In genomic region chr8:119571135-119571534, GRCm38 (mm10) we compare ENCODE assay signal across 27 mouse cellular contexts. TPM values are rescaled to one million over a fixed set of nuclear protein-coding genes. Genes with fewer than 3 reads are reported as not detected.
A peak's percentile ranks its signal among the peaks of the same experiment; 100 is the strongest.
DNase-seq lines count a peak whose midpoint lies in the region; ATAC-seq and TF ChIP-seq lines count a peak whose summit lies in the region.
"Had no signal": no experiment of that assay in that cellular context is flagged by ENCODE, and none has a peak within 500 bp of the region (broad histone marks: within the 10 kb centered on the region; RNA-seq: fewer than 3 reads in every experiment).

No protein-coding gene starts in this region.

- peak; percentile 37 for DNase-seq in 416B (ENCODE audit: low read depth)
- DNase-seq in MEL (ENCODE audit: low read depth, low spot score): peak; percentile 47
- DNase-seq in right cerebral cortex, adult 2 months (ENCODE audit: low spot score in 2 of 2): no peak
- DNase-seq: B cell, adult 2 months; cerebellum, adult 11 months; cerebellum, adult 8-10 months; cerebellum, postnatal 14 days; forebrain, postnatal 0 days; gastrocnemius, postnatal 14 days; heart, adult 2 months; heart, postnatal 14 days had no signal

- TF ChIP-seq EP300 in MEL (IDR thresholded peaks at IDR 0.05; ENCODE audit: low read depth in 1 of 2, low read length in 2 of 2): 0 out of 4 replicates have a peak, but pooled peaks of 1 of the 2 experiments have one; percentile 9

- no peak for TF ChIP-seq CTCF in MEL (IDR thresholded peaks at IDR 0.05 in 2 of 3, conservative IDR thresholded peaks at IDR 0.05 in 1 of 3; ENCODE audit: control insufficient read depth in 1 of 3, insufficient read depth in 1 of 3, low read depth in 2 of 3, low read length in 3 of 3, poor library complexity in 1 of 3, severe bottlenecking in 1 of 3)

- H3K4me3 ChIP-seq in megakaryocyte, embryonic 14.5 days (replicated peaks): peak overlapping the region; percentile 86
- no peak overlapping the region for H3K4me3 ChIP-seq in MEL (ENCODE audit: control insufficient read depth in 1 of 2, insufficient read depth in 1 of 2, low read depth in 2 of 2, low read length in 2 of 2)
- H3K4me3 ChIP-seq: forebrain, embryonic 13.5 days; heart, adult 2 months; heart, embryonic 15.5 days; hindbrain, embryonic 13.5 days had no signal

- H3K27ac ChIP-seq in MEL (ENCODE audit: control insufficient read depth, low read depth, low read length): no peak overlapping the region
- H3K27ac ChIP-seq: forebrain, embryonic 13.5 days; heart, adult 2 months; heart, embryonic 15.5 days; hindbrain, embryonic 13.5 days; hindbrain, postnatal 0 days had no signal

- H3K36me3 ChIP-seq in megakaryocyte, embryonic 14.5 days (replicated peaks; ENCODE audit: low read length): peaks cover 48% of the 10 kb centered on the region
- peaks cover 0 to 7% of the 10 kb centered on the region in 2 experiments; a peak in 3 of 4 replicates for H3K36me3 ChIP-seq in MEL (ENCODE audit: control insufficient read depth in 1 of 2, insufficient read depth in 2 of 2, low read length in 2 of 2)

- no peak for ATAC-seq in megakaryocyte, adult 5-6 weeks (ENCODE audit: poor library complexity, severe bottlenecking)
- peak; percentile 66 for ATAC-seq in megakaryocyte-erythroid progenitor cell, adult 5-6 weeks (replicated peaks; ENCODE audit: low FRiP score, low TSS enrichment, poor library complexity, severe bottlenecking)
- ATAC-seq: activated CD4-positive, CD25-positive, alpha-beta regulatory T cell, adult 4 months; CD4-positive, CD25-positive, alpha-beta regulatory T cell, adult 4 months; forebrain, embryonic 13.5 days; forebrain, postnatal 0 days; hindbrain, postnatal 0 days; Patski had no signal

- no peaks in the 10 kb centered on the region for H3K9me3 ChIP-seq in megakaryocyte, embryonic 14.5 days
- H3K9me3 ChIP-seq in MEL (replicated peaks; ENCODE audit: insufficient read depth, low read length): no peaks in the 10 kb centered on the region
- H3K9me3 ChIP-seq: forebrain, embryonic 13.5 days; G1E; heart, embryonic 15.5 days; hindbrain, embryonic 13.5 days had no signal

- peaks cover 23% of the 10 kb centered on the region for H3K79me2 ChIP-seq in MEL (ENCODE audit: control insufficient read depth, insufficient read depth, low read length, poor library complexity)

- H3K9ac ChIP-seq in MEL (ENCODE audit: control insufficient read depth, low read depth, low read length, poor library complexity, severe bottlenecking): no peak overlapping the region
- H3K9ac ChIP-seq: forebrain, postnatal 0 days; heart, embryonic 15.5 days; hindbrain, embryonic 13.5 days had no signal

- TF ChIP-seq POLR2A in MEL (IDR thresholded peaks at IDR 0.05; ENCODE audit: control insufficient read depth in 1 of 2, insufficient read depth in 1 of 2, low read depth in 1 of 2, low read length in 2 of 2, poor library complexity in 1 of 2): no peak

- H3K27me3 ChIP-seq in megakaryocyte, embryonic 14.5 days (replicated peaks): peaks cover 6% of the 10 kb centered on the region
- no peaks in the 10 kb centered on the region for H3K27me3 ChIP-seq in MEL (ENCODE audit: control insufficient read depth in 1 of 2, insufficient read depth in 2 of 2, low read length in 2 of 2)

- peaks cover 84% of the 10 kb centered on the region for H3K4me1 ChIP-seq in megakaryocyte, embryonic 14.5 days
- H3K4me1 ChIP-seq in MEL (ENCODE audit: control insufficient read depth in 1 of 2, insufficient read depth in 2 of 2, low read length in 2 of 2): peaks cover 7 to 15% of the 10 kb centered on the region in 2 experiments

- no peak for TF ChIP-seq RAD21 in MEL (IDR thresholded peaks at IDR 0.05; ENCODE audit: low read depth, low read length)

TF ChIP-seq in MEL, 35 proteins besides CTCF, POLR2A, EP300 and RAD21:
- no peak for TF ChIP-seq ZMIZ1 (IDR thresholded peaks at IDR 0.05; ENCODE audit: low read depth, low read length)
- TF ChIP-seq UBTF (IDR thresholded peaks at IDR 0.05; ENCODE audit: borderline replicate concordance, insufficient read depth, low read depth, low read length): no peak
- no peak for TF ChIP-seq NELFE (IDR thresholded peaks at IDR 0.05; ENCODE audit: low read depth, low read length)
- no peak for TF ChIP-seq TCF12 (IDR thresholded peaks at IDR 0.05; ENCODE audit: low read depth, low read length)
- TF ChIP-seq BHLHE40 (IDR thresholded peaks at IDR 0.05; ENCODE audit: borderline replicate concordance, low read depth, low read length): no peak
- no peak for TF ChIP-seq MEF2A (IDR thresholded peaks at IDR 0.05; ENCODE audit: extremely low read depth, insufficient replicate concordance, low read depth, low read length, poor library complexity, severe bottlenecking)
- no peak for TF ChIP-seq USF1 (IDR thresholded peaks at IDR 0.05; ENCODE audit: low read depth, low read length)
- TF ChIP-seq TAL1 (IDR thresholded peaks at IDR 0.05; ENCODE audit: low read length): peak; percentile 68

RNA-seq across cellular contexts. Expression of gene Hsdl1, which starts 3.8 kb away (rescaled TPM):
- polyA plus RNA-seq in megakaryocyte, embryonic 14.5 days (2012; ENCODE audit: insufficient read depth, low replicate concordance): 24.5 and 29.2 TPM in 2 replicates
- 9.1 and 11.5 TPM in 2 replicates for total RNA-seq in megakaryocyte, adult 5-6 weeks (2015)
- 32.3 and 40.9 TPM in 2 replicates for total RNA-seq in megakaryocyte, adult 5-6 weeks (2017)
- total RNA-seq in MEL (2012; rRNA removed): 32.3 and 37.1 TPM in 2 replicates
- polyA plus RNA-seq in MEL (2012; ENCODE audit: insufficient read depth in 1 of 2, insufficient read length in 2 of 2, low read depth in 1 of 2, low replicate concordance in 2 of 2, missing spikeins in 1 of 2): 10 to 100 TPM; 29.4 to 46.3 TPM
- 22.6 and 32.0 TPM in 2 replicates for total RNA-seq in megakaryocyte-erythroid progenitor cell, adult 5-6 weeks (2014; fragmentation: Nextera tagmentation)
- total RNA-seq in megakaryocyte-erythroid progenitor cell, adult 5-6 weeks (2017): 36.1 and 52.6 TPM in 2 replicates

RNA-seq across cellular contexts. Expression of gene Dnaaf1, which starts 3.9 kb away (rescaled TPM):
- polyA plus RNA-seq in megakaryocyte, embryonic 14.5 days (2012; ENCODE audit: insufficient read depth, low replicate concordance): not detected in 2 replicates
- not detected in 2 replicates for total RNA-seq in megakaryocyte, adult 5-6 weeks (2015)
- 0.33 TPM in 1 of 2 replicates, not detected in the other for total RNA-seq in megakaryocyte, adult 5-6 weeks (2017)
- 0.36 and 0.54 TPM in 2 replicates for total RNA-seq in MEL (2012; rRNA removed)
- under 1 TPM in 1 of 2 experiments, not detected in 1; 0.19 TPM for polyA plus RNA-seq in MEL (2012; ENCODE audit: insufficient read depth in 1 of 2, insufficient read length in 2 of 2, low read depth in 1 of 2, low replicate concordance in 2 of 2, missing spikeins in 1 of 2)
- 0.24 TPM in 1 of 2 replicates, not detected in the other for total RNA-seq in megakaryocyte-erythroid progenitor cell, adult 5-6 weeks (2014; fragmentation: Nextera tagmentation)
- total RNA-seq in megakaryocyte-erythroid progenitor cell, adult 5-6 weeks (2017): 0.38 TPM in 1 of 2 replicates, not detected in the other
- total RNA-seq: adrenal gland, adult 18-20 months; forebrain, postnatal 0 days; gastrocnemius, adult 18-20 months; gastrocnemius, postnatal 14 days; heart, adult 2 months; hematopoietic stem cell, adult 5-6 weeks; hindbrain, postnatal 0 days had no signal
- polyA plus RNA-seq: activated CD4-positive, CD25-positive, alpha-beta regulatory T cell, adult 4 months; CD4-positive, CD25-positive, alpha-beta regulatory T cell, adult 4 months had no signal

RNA-seq across cellular contexts. Expression of gene Mbtps1, which starts 12.6 kb away (rescaled TPM):
- 27.0 and 63.9 TPM in 2 replicates for polyA plus RNA-seq in megakaryocyte, embryonic 14.5 days (2012; ENCODE audit: insufficient read depth, low replicate concordance)
- total RNA-seq in megakaryocyte, adult 5-6 weeks (2015): 27.4 and 32.8 TPM in 2 replicates
- 28.5 and 33.7 TPM in 2 replicates for total RNA-seq in megakaryocyte, adult 5-6 weeks (2017)
- 32.7 and 33.1 TPM in 2 replicates for total RNA-seq in MEL (2012; rRNA removed)
- polyA plus RNA-seq in MEL (2012; ENCODE audit: insufficient read depth in 1 of 2, insufficient read length in 2 of 2, low read depth in 1 of 2, low replicate concordance in 2 of 2, missing spikeins in 1 of 2): 10 to 100 TPM in 1 of 2 experiments, not detected in 1; 59.9 TPM
- total RNA-seq in megakaryocyte-erythroid progenitor cell, adult 5-6 weeks (2014; fragmentation: Nextera tagmentation): 58.2 and 97.1 TPM in 2 replicates
- 35.4 and 36.7 TPM in 2 replicates for total RNA-seq in megakaryocyte-erythroid progenitor cell, adult 5-6 weeks (2017)

RNA-seq across cellular contexts. Expression of gene Taf1c, which starts 33.9 kb away (rescaled TPM):
- polyA plus RNA-seq in megakaryocyte, embryonic 14.5 days (2012; ENCODE audit: insufficient read depth, low replicate concordance): 17.5 and 54.6 TPM in 2 replicates
- total RNA-seq in megakaryocyte, adult 5-6 weeks (2015): 2.5 and 3.1 TPM in 2 replicates
- total RNA-seq in megakaryocyte, adult 5-6 weeks (2017): 5.5 and 5.8 TPM in 2 replicates
- 21.2 and 28.8 TPM in 2 replicates for total RNA-seq in MEL (2012; rRNA removed)
- 10 to 100 TPM in 1 of 2 experiments, not detected in 1; 32.0 TPM for polyA plus RNA-seq in MEL (2012; ENCODE audit: insufficient read depth in 1 of 2, insufficient read length in 2 of 2, low read depth in 1 of 2, low replicate concordance in 2 of 2, missing spikeins in 1 of 2)
- 23.5 and 24.6 TPM in 2 replicates for total RNA-seq in megakaryocyte-erythroid progenitor cell, adult 5-6 weeks (2014; fragmentation: Nextera tagmentation)
- total RNA-seq in megakaryocyte-erythroid progenitor cell, adult 5-6 weeks (2017): 18.5 and 21.8 TPM in 2 replicates

RNA-seq across cellular contexts. Expression of gene Adad2, which starts 41.4 kb away (rescaled TPM):
- polyA plus RNA-seq in megakaryocyte, embryonic 14.5 days (2012; ENCODE audit: insufficient read depth, low replicate concordance): not detected in 2 replicates
- not detected in 2 replicates for total RNA-seq in megakaryocyte, adult 5-6 weeks (2015)
- not detected in 2 replicates for total RNA-seq in megakaryocyte, adult 5-6 weeks (2017)
- not detected in 2 replicates for total RNA-seq in MEL (2012; rRNA removed)
- not detected for polyA plus RNA-seq in MEL (2012; ENCODE audit: insufficient read depth in 1 of 2, insufficient read length in 2 of 2, low read depth in 1 of 2, low replicate concordance in 2 of 2, missing spikeins in 1 of 2)
- not detected in 2 replicates for total RNA-seq in megakaryocyte-erythroid progenitor cell, adult 5-6 weeks (2014; fragmentation: Nextera tagmentation)
- total RNA-seq in megakaryocyte-erythroid progenitor cell, adult 5-6 weeks (2017): not detected in 2 replicates
- total RNA-seq: adrenal gland, adult 18-20 months; adrenal gland, postnatal 36 days; forebrain, postnatal 0 days; G1E; gastrocnemius, postnatal 14 days; heart, adult 2 months; heart, postnatal 14 days; hematopoietic stem cell, adult 5-6 weeks had no signal
- polyA plus RNA-seq: activated CD4-positive, CD25-positive, alpha-beta regulatory T cell, adult 4 months; CD4-positive, CD25-positive, alpha-beta regulatory T cell, adult 4 months; forebrain, embryonic 13.5 days; G1E; heart, adult 2 months; heart, embryonic 11.5 days; heart, embryonic 15.5 days; hindbrain, embryonic 13.5 days; Patski had no signal

Comparison
In these comparisons a context has a peak if more than half of its experiments do, and no peak if none do; other contexts are left out.
1. DNase-seq: peak in 416B (single experiment) and MEL (single experiment); none in right cerebral cortex, adult 2 months (0 of 2).